Mouse (Mus musculus) midbrain, embryonic 16.5 days (tissue): ENCODE results near the gene Six3. TPM values are rescaled to one million over a fixed set of nuclear protein-coding genes. Genes with fewer than 3 reads are reported as not detected.
A peak's percentile ranks its signal among the peaks of the same experiment; 100 is the strongest.

Experiments
- ATAC-seq: fragments of 200-750 bp; cut with Nextera tagmentation; 2 replicates; pipeline ENCODE4 v1.8.0; 2017; ENCODE audit warnings: moderate TSS enrichment
- H3K27ac ChIP-seq: fragments of 300-500 bp; sonication (generic); 2 replicates; pipeline ENCODE4 v1.5.1; 2014; ENCODE audit warnings: mild to moderate bottlenecking, low read length, mixed read lengths
- H3K27me3 ChIP-seq: fragments of 300-500 bp; sonication (generic); 2 replicates; pipeline ENCODE4 v1.6.1; 2014; ENCODE audit warnings: low read depth, low read length, mixed read lengths; ENCODE audit not compliant: control insufficient read depth, insufficient read depth
- H3K36me3 ChIP-seq: fragments of 300-500 bp; sonication (generic); 2 replicates; pipeline ENCODE4 v1.6.1; 2014; ENCODE audit warnings: mild to moderate bottlenecking, low read length, moderate library complexity, mixed read lengths; ENCODE audit not compliant: control insufficient read depth, insufficient read depth
- H3K4me1 ChIP-seq: fragments of 300-500 bp; sonication (generic); 2 replicates; pipeline ENCODE4 v1.6.1; 2014; ENCODE audit warnings: mild to moderate bottlenecking, low read length, mixed read lengths; ENCODE audit not compliant: control insufficient read depth, insufficient read depth
- H3K4me2 ChIP-seq: fragments of 300-500 bp; sonication (generic); 2 replicates; pipeline ENCODE4 v1.6.1; 2014; ENCODE audit warnings: mild to moderate bottlenecking, low read length, mixed read lengths
- H3K4me3 ChIP-seq: fragments of 300-500 bp; sonication (generic); 2 replicates; pipeline ENCODE4 v1.5.1; 2014; ENCODE audit warnings: low read depth, mild to moderate bottlenecking, low read length, moderate library complexity, mixed read lengths
- H3K9ac ChIP-seq: fragments of 300-500 bp; sonication (generic); 2 replicates; pipeline ENCODE4 v1.6.1; 2014; ENCODE audit warnings: low read depth, low read length, mixed read lengths
- H3K9me3 ChIP-seq: fragments of 300-500 bp; sonication (generic); replicated peaks from 2 replicates; pipeline ENCODE4 v1.6.1; 2014; ENCODE audit warnings: mild to moderate bottlenecking, low read length, mixed read lengths; ENCODE audit not compliant: control insufficient read depth, poor library complexity, severe bottlenecking
- WGBS: fragments of 180-500 bp; shearing (Covaris S2); extraction: QIAGEN DNeasy Blood & Tissue Kit; methylation state at CpG from one replicate; pipeline ENCODE4 v1.1.7; 2014; 5-methylcytosine and 5-hydroxymethylcytosine counted together
- polyA plus RNA-seq: library from polyadenylated mRNA; unstranded; fragments of >200 nt; fragmentation: Nextera tagmentation; extraction: Ambion mirVana; gene quantifications from 2 replicates; pipeline ENCODE4 v1.2.1, GENCODE M21; 2015

Gene Six3
- polyA plus RNA-seq, 1 experiment from 2014 or later: 19.1 TPM

- no peaks in the 10 kb centered on the region for H3K9me3 ChIP-seq
- no peak overlapping the region for H3K27ac ChIP-seq
- no peak overlapping the region for H3K9ac ChIP-seq
- 2% methylated on average over 20 of the region's 20 CpGs for WGBS
- H3K27me3 ChIP-seq: peaks cover 15% of the 10 kb centered on the region
- ATAC-seq: peak; percentile 85
- peak overlapping the region; percentile 27 for H3K4me3 ChIP-seq
- H3K4me1 ChIP-seq: no peaks in the 10 kb centered on the region
- peak overlapping the region; percentile 54 for H3K4me2 ChIP-seq
- H3K36me3 ChIP-seq: no peaks in the 10 kb centered on the region
Measured at GRCm38 (mm10) chr17:85664618-85665320, 51.4 kb downstream of the Six3 start.

Other genes with a start within 250 kb of the Six3 start
- 0.16 and 0.33 TPM in 2 replicates for gene Six2, start 74.7 kb downstream of the Six3 start, polyA plus RNA-seq